Mouse (Mus musculus): ENCODE measurements around the gene Ndufs7. TPM values are rescaled to one million over a fixed set of nuclear protein-coding genes. Genes with fewer than 3 reads are reported as not detected.
"Not testable (repeated sequence)": the region's sequence is repeated elsewhere in the genome, so short reads cannot be mapped to it uniquely, and the experiment has no call there.

Gene Ndufs7
- polyA plus RNA-seq (2015; fragmentation: Nextera tagmentation; extraction: Ambion mirVana) = 353 and 368 TPM in 2 replicates

- Histone ChIP-seq H3K27me3 (replicated peaks) (no peaks in the 10 kb centered on the region), H3K4me1 (peaks cover 44% of the 10 kb centered on the region), H3K27ac (replicated peaks) (peak within 1 kb of the TSS; percentile 92), H3K9ac (replicated peaks) (peak within 1 kb of the TSS; percentile 75), H3K9me3 (replicated peaks) (no peaks in the 10 kb centered on the region), H3K4me2 (peak within 1 kb of the TSS; percentile 91), H3K4me3 (replicated peaks) (peak within 1 kb of the TSS; percentile 73), H3K36me3 (peaks cover 20% of the 10 kb centered on the region)
- WGBS = under 1% methylated on average over 53 of the region's 53 CpGs
- ATAC-seq (ENCODE audit: low FRiP score) = peak; percentile 89
These were observed at the start of gene Ndufs7 for GRCm38 (mm10) chr10:80248971-80249640. Gene Ndufs7, plus strand, starts transcription at chr10:80249121.

- peak; percentile 67 for ATAC-seq (ENCODE audit: low FRiP score)
- WGBS = 50% methylated on average over 3 of the region's 3 CpGs
- no peak overlapping the region for H3K4me2 ChIP-seq
- H3K27me3 ChIP-seq (replicated peaks) = no peaks in the 10 kb centered on the region
- H3K4me1 ChIP-seq = 0 out of 2 replicates have a peak, but pooled peaks cover 3% of the 10 kb centered on the region
- H3K9me3 ChIP-seq (replicated peaks) = no peaks in the 10 kb centered on the region
- no peak overlapping the region for H3K4me3 ChIP-seq (replicated peaks)
- no peak overlapping the region for H3K27ac ChIP-seq (replicated peaks)
- H3K36me3 ChIP-seq = no peaks in the 10 kb centered on the region
- no peak overlapping the region for H3K9ac ChIP-seq (replicated peaks)
These were observed 49.4 kb upstream of the Ndufs7 start for GRCm38 (mm10) chr10:80199440-80200008.

GRCm38 (mm10) chr10:80200485-80200884, 48.4 kb upstream of the Ndufs7 start:
- 83% methylated on average over 6 of the region's 6 CpGs for WGBS
- Histone ChIP-seq H3K27ac (replicated peaks) (no peak overlapping the region), H3K9ac (replicated peaks) (no peak overlapping the region), H3K27me3 (replicated peaks) (no peaks in the 10 kb centered on the region), H3K9me3 (replicated peaks) (no peaks in the 10 kb centered on the region), H3K4me1 (0 out of 2 replicates have a peak, but pooled peaks cover 3% of the 10 kb centered on the region), H3K4me3 (replicated peaks) (no peak overlapping the region), H3K36me3 (no peaks in the 10 kb centered on the region), H3K4me2 (no peak overlapping the region)
- ATAC-seq (ENCODE audit: low FRiP score) = no peak

DNA sequence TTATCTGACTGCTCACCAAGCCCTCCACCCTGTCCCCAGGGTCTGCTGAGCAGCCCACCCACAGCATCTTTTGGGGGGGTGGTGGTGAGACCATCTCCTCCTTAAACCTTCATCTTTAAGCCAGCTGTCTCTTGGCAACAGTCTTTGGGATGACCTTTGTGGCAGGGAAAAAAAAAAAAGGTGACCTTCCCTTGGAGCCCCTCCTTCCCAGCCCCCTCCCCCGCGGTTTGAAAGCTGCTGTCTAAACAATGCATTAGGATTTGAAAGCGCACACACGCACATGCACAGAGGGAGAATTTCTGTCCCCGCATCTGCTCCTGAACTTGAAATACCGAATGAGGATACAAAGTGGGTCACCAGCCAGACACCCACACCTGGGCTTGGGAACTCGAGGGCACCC, 44.9 kb upstream of the Ndufs7 start:
- Histone ChIP-seq H3K4me2 (no peak overlapping the region), H3K4me1 (peaks cover 20% of the 10 kb centered on the region), H3K4me3 (replicated peaks) (no peak overlapping the region), H3K27me3 (replicated peaks) (no peaks in the 10 kb centered on the region), H3K9ac (replicated peaks) (no peak overlapping the region), H3K27ac (replicated peaks) (no peak overlapping the region), H3K36me3 (no peaks in the 10 kb centered on the region), H3K9me3 (replicated peaks) (no peaks in the 10 kb centered on the region)
- 24% methylated on average over 7 of the region's 7 CpGs for WGBS
- no peak for ATAC-seq (ENCODE audit: low FRiP score)

DNA sequence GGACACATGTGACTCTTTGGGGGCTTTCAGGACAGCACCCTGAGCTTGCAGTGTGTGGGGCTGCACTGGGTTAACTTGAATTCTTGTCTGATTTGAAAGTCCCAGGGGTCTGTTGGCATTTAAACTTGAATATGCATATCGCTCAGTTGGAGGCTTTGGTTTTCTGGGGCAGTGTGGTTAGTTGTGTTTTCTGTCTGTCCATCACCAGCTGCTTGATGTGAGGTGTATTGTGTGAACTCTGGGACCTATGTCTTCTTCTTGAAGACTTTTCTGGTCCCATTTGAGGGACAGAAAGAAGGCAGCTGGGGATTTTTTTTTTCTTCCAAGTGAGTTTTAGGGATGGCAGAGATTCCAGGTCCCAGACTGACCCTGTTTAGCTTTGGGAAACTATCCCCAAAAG, 41.7 kb upstream of the Ndufs7 start:
- no peak overlapping the region for H3K9ac ChIP-seq (replicated peaks)
- no peak for ATAC-seq (ENCODE audit: low FRiP score)
- 50% methylated on average over 1 of the region's 1 CpGs for WGBS
- no peak overlapping the region for H3K4me3 ChIP-seq (replicated peaks)
- no peaks in the 10 kb centered on the region for H3K36me3 ChIP-seq
- H3K27me3 ChIP-seq (replicated peaks) = no peaks in the 10 kb centered on the region
- peaks cover 20% of the 10 kb centered on the region for H3K4me1 ChIP-seq
- H3K9me3 ChIP-seq (replicated peaks) = no peaks in the 10 kb centered on the region
- H3K4me2 ChIP-seq = no peak overlapping the region
- no peak overlapping the region for H3K27ac ChIP-seq (replicated peaks)

GRCm38 (mm10) chr10:80207676-80208075, 41.2 kb upstream of the Ndufs7 start:
- Histone ChIP-seq H3K4me3 (replicated peaks) (no peak overlapping the region), H3K4me2 (no peak overlapping the region), H3K36me3 (no peaks in the 10 kb centered on the region), H3K9me3 (replicated peaks) (no peaks in the 10 kb centered on the region), H3K4me1 (peaks cover 20% of the 10 kb centered on the region), H3K9ac (replicated peaks) (no peak overlapping the region), H3K27ac (replicated peaks) (no peak overlapping the region), H3K27me3 (replicated peaks) (no peaks in the 10 kb centered on the region)
- no peak for ATAC-seq (ENCODE audit: low FRiP score)
- 33% methylated on average over 10 of the region's 10 CpGs for WGBS

- Histone ChIP-seq H3K4me1 (peaks cover 20% of the 10 kb centered on the region), H3K9ac (replicated peaks) (no peak overlapping the region), H3K9me3 (replicated peaks) (no peaks in the 10 kb centered on the region), H3K4me3 (replicated peaks) (no peak overlapping the region), H3K27me3 (replicated peaks) (no peaks in the 10 kb centered on the region), H3K36me3 (no peaks in the 10 kb centered on the region), H3K4me2 (peak overlapping the region; percentile 44; the same call in 1 of the 2 replicates), H3K27ac (replicated peaks) (no peak overlapping the region)
- no peak for ATAC-seq (ENCODE audit: low FRiP score)
- 72% methylated on average over 4 of the region's 4 CpGs for WGBS
These were observed 40.7 kb upstream of the Ndufs7 start for GRCm38 (mm10) chr10:80208248-80208647.

DNA sequence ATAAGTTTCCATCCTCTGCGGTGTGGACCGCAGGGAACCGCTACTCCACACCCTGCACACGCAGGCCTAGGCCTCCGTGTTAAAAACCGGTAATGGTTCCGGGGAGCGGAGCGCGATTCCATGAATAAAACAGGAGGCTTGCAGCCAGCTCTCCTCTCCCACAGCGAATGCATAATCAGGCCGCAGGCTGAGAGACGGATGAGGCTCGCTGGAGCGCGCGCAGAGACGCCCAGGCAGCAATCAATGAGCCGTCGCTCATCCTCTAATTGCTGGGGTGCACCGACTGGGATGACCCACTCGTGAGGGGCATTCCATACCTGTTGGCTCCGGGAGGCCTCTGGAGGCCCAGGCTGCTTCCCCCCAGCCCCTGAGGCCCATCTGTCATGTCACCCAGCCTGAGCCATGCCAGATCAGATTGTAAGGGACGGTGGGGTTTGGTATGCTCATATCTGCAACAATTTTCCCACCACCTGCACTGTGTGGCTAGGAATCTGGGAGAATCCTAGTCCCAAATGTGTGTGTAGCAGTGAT, 40.0 kb upstream of the Ndufs7 start:
- Histone ChIP-seq H3K4me3 (replicated peaks) (peak overlapping the region; percentile 8; the same call in 1 of the 2 replicates), H3K9me3 (replicated peaks) (no peaks in the 10 kb centered on the region), H3K27me3 (replicated peaks) (no peaks in the 10 kb centered on the region), H3K36me3 (no peaks in the 10 kb centered on the region), H3K4me2 (peak overlapping the region; percentile 44), H3K27ac (replicated peaks) (peak overlapping the region; percentile 82), H3K4me1 (peaks cover 20% of the 10 kb centered on the region), H3K9ac (replicated peaks) (peak overlapping the region; percentile 40; the same call in 1 of the 2 replicates)
- WGBS = 3% methylated on average over 24 of the region's 24 CpGs
- ATAC-seq (ENCODE audit: low FRiP score) = peak; percentile 51; the same call in 1 of the 2 replicates

DNA sequence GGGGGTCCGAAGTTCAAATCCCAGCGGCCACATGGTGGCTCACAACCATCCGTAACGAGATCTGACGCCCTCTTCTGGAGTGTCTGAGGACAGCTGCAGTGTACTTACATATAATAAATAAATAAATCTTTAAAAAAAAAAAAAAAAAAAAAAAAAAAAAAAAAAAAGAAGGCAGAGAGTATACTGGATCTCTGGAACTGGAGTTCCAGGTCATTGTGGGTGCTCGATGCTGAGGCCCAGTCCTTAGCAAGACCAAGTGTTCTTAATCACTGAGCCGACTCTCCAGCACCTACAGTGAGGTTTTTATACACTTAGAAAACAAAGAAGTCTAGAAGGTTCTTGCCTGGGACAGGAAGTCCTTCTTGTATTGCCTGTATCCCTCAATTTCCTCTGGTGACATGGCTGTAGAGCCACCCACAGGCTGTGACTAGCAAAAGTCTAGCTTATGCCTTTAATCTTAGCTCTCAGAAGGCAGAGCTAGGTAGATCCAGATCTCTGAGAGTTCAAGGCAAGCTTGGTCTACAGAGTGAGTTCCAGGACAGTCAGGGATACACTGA, 37.3 kb upstream of the Ndufs7 start:
- whole genome bisulfite sequencing = 77% methylated on average over 7 of the region's 7 CpGs

GRCm38 (mm10) chr10:80215048-80215772, 33.7 kb upstream of the Ndufs7 start:
- H3K27me3 ChIP-seq (replicated peaks) = no peaks in the 10 kb centered on the region
- no peak overlapping the region for H3K27ac ChIP-seq (replicated peaks)
- H3K4me3 ChIP-seq (replicated peaks) = no peak overlapping the region
- peaks cover 8% of the 10 kb centered on the region for H3K4me1 ChIP-seq
- no peak for ATAC-seq (ENCODE audit: low FRiP score)
- H3K9ac ChIP-seq (replicated peaks) = no peak overlapping the region
- no peak overlapping the region; the same call in 1 of the 2 replicates for H3K4me2 ChIP-seq
- WGBS = 21% methylated on average over 16 of the region's 16 CpGs
- no peaks in the 10 kb centered on the region for H3K9me3 ChIP-seq (replicated peaks)
- no peaks in the 10 kb centered on the region for H3K36me3 ChIP-seq

More for the DNA sequence above, 37.3 kb upstream of the Ndufs7 start:
- H3K4me1 ChIP-seq = peaks cover 28% of the 10 kb centered on the region
- not testable (repeated sequence) for H3K9me3 ChIP-seq (replicated peaks); H3K27ac ChIP-seq (replicated peaks); H3K4me3 ChIP-seq (replicated peaks); ATAC-seq (ENCODE audit: low FRiP score); H3K9ac ChIP-seq (replicated peaks); H3K4me2 ChIP-seq; H3K27me3 ChIP-seq (replicated peaks); H3K36me3 ChIP-seq

- Histone ChIP-seq H3K4me3 (replicated peaks) (no peak overlapping the region), H3K4me1 (peaks cover 6% of the 10 kb centered on the region), H3K9ac (replicated peaks) (no peak overlapping the region), H3K4me2 (no peak overlapping the region), H3K27ac (replicated peaks) (no peak overlapping the region), H3K27me3 (replicated peaks) (no peaks in the 10 kb centered on the region), H3K9me3 (replicated peaks) (no peaks in the 10 kb centered on the region), H3K36me3 (no peaks in the 10 kb centered on the region)
- WGBS = 31% methylated on average over 7 of the region's 9 CpGs
- no peak for ATAC-seq (ENCODE audit: low FRiP score)
These were observed 28.2 kb upstream of the Ndufs7 start for GRCm38 (mm10) chr10:80220676-80221075.

Measured in neural tube, embryonic 15.5 days (tissue).